Mouse (Mus musculus) C2C12 (cell line): ENCODE measurements around the gene Olig2.

Source experiments
- CEBPB ChIP-seq: IDR thresholded peaks from one replicate; pipeline ENCODE4 v1.6.1; 2011; ENCODE audit warnings: low read depth, mild to moderate bottlenecking, control low read depth, moderate library complexity
- CTCF ChIP-seq: IDR thresholded peaks from one replicate; pipeline ENCODE4 v1.5.1; 2011; ENCODE audit not compliant: control insufficient read depth, insufficient read depth, insufficient read length
- MAX ChIP-seq: IDR thresholded peaks from one replicate; pipeline ENCODE4 v1.6.1; 2011; ENCODE audit warnings: mild to moderate bottlenecking, control low read depth
- MYOG ChIP-seq: IDR thresholded peaks from one replicate; pipeline ENCODE4 v1.6.1; 2011; ENCODE audit not compliant: control insufficient read depth, insufficient read length; ENCODE audit errors: extremely low read depth
- USF1 ChIP-seq: IDR thresholded peaks from one replicate; pipeline ENCODE4 v1.6.1; 2011; ENCODE audit warnings: low read depth, mild to moderate bottlenecking, control low read depth, moderate library complexity

GRCm38 (mm10) chr16:91188304-91188703, 37.0 kb upstream of the Olig2 start:
- TF ChIP-seq CTCF (no peak), CEBPB (no peak), MAX (no peak), USF1 (no peak), MYOG (no peak)
